Mouse (Mus musculus): ENCODE data around the gene Ccng2.

GRCm38 (mm10) chr5:93270095-93270494, 3.0 kb downstream of the Ccng2 start:
- TF ChIP-seq CTCF (IDR thresholded peaks at IDR 0.05; ENCODE audit: extremely low read depth, insufficient read length, insufficient replicate concordance, low read depth, low read length) (no peak), POLR2A (IDR thresholded peaks at IDR 0.05; ENCODE audit: low read depth, low read length) (no peak)

Data from small intestine, adult 2 months (tissue).